Mouse (Mus musculus): ENCODE data around the gene Pet100.

DNA sequence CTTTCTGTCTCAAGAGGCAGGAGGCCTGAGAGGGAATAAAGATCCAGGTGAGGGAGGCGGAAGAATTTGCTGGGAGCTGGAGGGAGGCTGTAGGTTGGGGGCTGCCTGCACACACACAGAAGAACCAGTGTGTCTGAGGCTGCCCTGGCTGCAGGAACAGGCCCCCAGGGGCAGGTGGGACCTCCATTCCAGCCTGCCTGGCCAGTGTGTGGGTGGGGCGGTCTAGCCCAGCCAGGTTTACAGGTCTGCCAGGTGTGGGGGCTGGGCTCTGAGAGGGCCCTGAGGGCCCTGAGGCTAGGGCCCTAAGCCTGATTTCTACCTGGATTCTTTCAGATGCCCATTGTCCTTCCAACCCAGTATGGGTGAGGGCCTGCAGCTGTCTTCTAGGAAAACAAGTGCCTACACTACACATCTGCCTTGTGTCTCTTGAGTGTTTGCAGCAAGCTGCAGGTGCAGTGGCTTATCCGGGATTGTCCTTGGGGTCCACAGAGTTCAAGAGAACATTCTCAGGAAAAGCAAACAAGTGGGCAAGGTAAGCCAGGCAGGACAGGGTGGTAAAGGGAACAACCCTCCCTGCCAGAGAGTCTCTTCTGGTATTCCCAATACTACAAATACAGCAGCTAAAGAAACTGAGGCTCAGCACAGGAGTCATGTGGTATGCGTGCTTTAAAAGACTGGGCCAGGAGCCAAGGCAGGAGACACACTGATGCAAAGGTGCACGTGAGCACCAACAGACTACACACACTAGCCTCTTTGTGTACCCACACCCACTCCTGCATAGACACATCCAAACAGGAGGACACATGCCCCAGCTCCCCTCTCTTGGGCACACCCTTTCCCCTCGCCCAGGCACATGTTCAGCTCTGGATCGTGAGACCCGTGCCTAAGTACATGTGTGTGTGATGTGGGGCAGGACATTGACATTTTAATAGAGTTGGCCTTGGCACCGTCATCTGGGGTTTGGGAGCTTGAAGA, 41.7 kb upstream of the Pet100 start:
- TF ChIP-seq POLR2A (IDR thresholded peaks at IDR 0.05; ENCODE audit: insufficient read depth, low read depth, low read length) (no peak), CTCF (IDR thresholded peaks at IDR 0.05; ENCODE audit: insufficient read depth, low read depth, low read length) (no peak)
